Mouse (Mus musculus) limb, embryonic 14.5 days (tissue): ENCODE results near the gene Ammecr1. TPM values are rescaled to one million over a fixed set of nuclear protein-coding genes. Genes with fewer than 3 reads are reported as not detected.

Source experiments
- ATAC-seq: fragments of 200-750 bp; cut with Nextera tagmentation; 2 replicates; pipeline ENCODE4 v1.8.0; 2017; ENCODE audit warnings: low read depth, moderate number of reproducible peaks, moderate TSS enrichment; ENCODE audit not compliant: low FRiP score
- DNase-seq: peaks from one replicate; pipeline ENCODE4 v3.0.0-alpha.2; 2015; ENCODE audit warnings: low spot score
- H3K27ac ChIP-seq: fragments of 300-500 bp; sonication (generic); replicated peaks from 2 replicates; pipeline ENCODE4 v1.5.1; 2014; ENCODE audit warnings: low read depth, mild to moderate bottlenecking, low read length, moderate library complexity, mixed read lengths
- H3K27me3 ChIP-seq: fragments of 300-500 bp; sonication (generic); 2 replicates; pipeline ENCODE4 v1.6.1; 2014; ENCODE audit warnings: low read length, mixed read lengths; ENCODE audit not compliant: control insufficient read depth, insufficient read depth
- H3K36me3 ChIP-seq: fragments of 300-500 bp; sonication (generic); 2 replicates; pipeline ENCODE4 v1.6.1; 2014; ENCODE audit warnings: mild to moderate bottlenecking, low read length, moderate library complexity, mixed read lengths; ENCODE audit not compliant: control insufficient read depth, insufficient read depth
- H3K4me1 ChIP-seq: fragments of 300-500 bp; sonication (generic); 2 replicates; pipeline ENCODE4 v1.6.1; 2014; ENCODE audit warnings: antibody characterized with exemption, low read length, mixed read lengths; ENCODE audit not compliant: control insufficient read depth, insufficient read depth
- H3K4me2 ChIP-seq: fragments of 300-500 bp; sonication (generic); replicated peaks from 2 replicates; pipeline ENCODE4 v1.6.1; 2014; ENCODE audit warnings: low read depth, mild to moderate bottlenecking, low read length, moderate library complexity; ENCODE audit not compliant: severe bottlenecking
- H3K4me3 ChIP-seq: fragments of 300-500 bp; sonication (generic); replicated peaks from 2 replicates; pipeline ENCODE4 v1.5.1; 2014; ENCODE audit warnings: low read length
- H3K9ac ChIP-seq: fragments of 300-500 bp; sonication (generic); 2 replicates; pipeline ENCODE4 v1.6.1; 2014; ENCODE audit warnings: mild to moderate bottlenecking, low read depth, low read length, moderate library complexity; ENCODE audit not compliant: severe bottlenecking
- H3K9me3 ChIP-seq: fragments of 300-500 bp; sonication (generic); 2 replicates; pipeline ENCODE4 v1.6.1; 2016; ENCODE audit warnings: low read length; ENCODE audit not compliant: control insufficient read depth
- POLR2A ChIP-seq: fragments of 200-500 bp; IDR thresholded peaks from 2 replicates; pipeline ENCODE4 v1.8.0; 2012; ENCODE audit warnings: inconsistent platforms, mild to moderate bottlenecking, moderate library complexity, borderline replicate concordance; ENCODE audit not compliant: insufficient read depth, insufficient read length; ENCODE audit errors: extremely low read depth
- WGBS: fragments of 180-500 bp; shearing (Covaris S2); extraction: QIAGEN DNeasy Blood & Tissue Kit; methylation state at CpG from one replicate; pipeline ENCODE4 v1.1.7; 2014; 5-methylcytosine and 5-hydroxymethylcytosine counted together
- polyA plus RNA-seq, 2 experiments: library from polyadenylated mRNA; depleted of rRNA in 1 of 2; stranded (reverse) in 1 of 2; unstranded in 1 of 2; fragments of >200 nt; fragmentation: Nextera tagmentation in 1 of 2; extraction: Ambion mirVana in 1 of 2; gene quantifications; 2 replicates each; pipeline versions ENCODE4 v1.2.1 to v1.2.3; 2012 to 2014

Ammecr1 gene
- polyA plus RNA-seq, 2 experiments = 7.1 to 19.6 TPM

DNA sequence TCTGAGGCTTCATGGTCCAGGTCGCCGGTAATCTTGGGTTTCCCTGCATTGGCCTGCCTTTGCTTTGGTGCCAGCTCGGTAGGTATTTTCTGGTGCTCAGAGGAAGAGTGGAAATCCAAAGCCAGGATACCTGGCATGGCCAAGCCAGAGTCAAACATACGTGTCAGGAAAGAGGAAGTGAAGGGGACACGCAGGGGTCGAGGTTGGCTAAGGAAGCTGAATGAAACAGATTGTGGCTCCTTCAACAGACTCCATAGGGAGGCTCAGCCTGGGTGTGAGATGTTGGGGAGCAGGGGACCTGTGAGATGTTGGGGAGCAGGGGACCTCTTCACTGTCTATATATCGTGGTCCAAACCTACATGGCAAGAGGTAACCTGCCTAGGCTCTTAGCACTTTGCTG is 130.1 kb downstream of the Ammecr1 start:
- no peak for ATAC-seq
- H3K4me2 ChIP-seq = no peak overlapping the region
- H3K9me3 ChIP-seq = no peaks in the 10 kb centered on the region
- no peaks in the 10 kb centered on the region for H3K4me1 ChIP-seq
- 93% methylated on average over 7 of the region's 7 CpGs for WGBS
- no peaks in the 10 kb centered on the region for H3K27me3 ChIP-seq
- H3K27ac ChIP-seq = no peak overlapping the region
- DNase-seq = no peak
- no peak for TF ChIP-seq POLR2A
- no peak overlapping the region for H3K9ac ChIP-seq
- H3K4me3 ChIP-seq = no peak overlapping the region
- peaks cover 14% of the 10 kb centered on the region for H3K36me3 ChIP-seq

DNA sequence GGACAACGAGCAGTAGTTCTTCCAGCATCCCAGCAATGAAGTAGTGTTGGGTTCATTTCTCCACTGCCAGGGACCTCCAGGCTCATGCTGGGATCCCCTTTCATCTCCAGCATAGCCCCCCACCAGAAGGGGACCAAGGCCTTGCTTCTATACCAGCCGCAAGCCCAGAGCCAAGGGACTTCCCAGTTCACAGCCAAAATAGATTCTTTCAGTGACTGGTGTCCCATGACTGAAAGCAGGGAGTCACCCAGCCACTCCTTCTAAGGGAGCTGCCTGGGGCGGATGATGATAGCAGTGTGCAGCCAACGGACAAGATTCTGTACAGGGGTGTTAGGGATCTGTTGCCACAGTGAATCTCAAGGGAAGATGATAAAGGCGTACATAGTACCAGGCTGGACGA is 131.7 kb downstream of the Ammecr1 start:
- WGBS = 91% methylated on average over 6 of the region's 6 CpGs
- no peak for ATAC-seq

DNA sequence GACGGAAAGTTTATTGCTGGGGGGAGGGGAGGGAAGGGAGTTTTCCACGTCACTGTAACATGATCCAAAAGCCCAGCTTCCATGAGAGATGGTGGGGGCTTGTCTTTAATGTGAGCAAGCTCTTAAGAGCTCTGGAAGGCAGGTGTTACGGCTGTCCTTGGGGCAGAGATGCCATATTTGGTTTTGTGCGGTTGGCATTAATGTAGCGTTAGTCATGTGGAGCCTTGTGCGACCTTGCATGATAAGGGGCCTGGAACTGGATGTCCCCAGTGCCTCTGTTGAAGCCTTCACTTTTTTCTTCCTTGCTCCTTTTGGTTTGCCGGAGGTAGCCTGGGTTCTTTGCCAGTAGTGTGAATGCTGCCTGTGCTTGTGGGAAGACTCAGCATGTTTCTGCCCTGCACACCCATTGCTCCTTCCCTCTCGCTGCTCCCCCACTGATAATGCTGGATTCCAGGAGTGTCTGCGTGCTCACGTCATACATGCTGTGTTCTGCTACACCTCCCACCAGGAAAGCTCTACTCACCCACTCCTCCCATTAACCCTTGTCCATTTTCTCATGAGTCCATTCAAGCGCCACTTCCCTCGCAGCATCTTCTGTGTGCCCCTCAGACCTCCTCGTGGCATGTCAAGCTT is 133.2 kb downstream of the Ammecr1 start:
- TF ChIP-seq POLR2A = no peak
- no peaks in the 10 kb centered on the region for H3K9me3 ChIP-seq
- no peak overlapping the region for H3K4me2 ChIP-seq
- H3K9ac ChIP-seq = no peak overlapping the region
- ATAC-seq (no peak; the same call in 1 of the 2 replicates), DNase-seq (no peak)
- H3K4me3 ChIP-seq = no peak overlapping the region
- H3K27me3 ChIP-seq = no peaks in the 10 kb centered on the region
- H3K4me1 ChIP-seq = no peaks in the 10 kb centered on the region
- 0 out of 2 replicates have a peak, but pooled peaks cover 10% of the 10 kb centered on the region for H3K36me3 ChIP-seq
- WGBS = 66% methylated on average over 13 of the region's 13 CpGs
- H3K27ac ChIP-seq = no peak overlapping the region

More for the DNA sequence above, 131.7 kb downstream of the Ammecr1 start:
- Histone ChIP-seq H3K4me3 (no peak overlapping the region), H3K9me3 (no peaks in the 10 kb centered on the region), H3K27me3 (no peaks in the 10 kb centered on the region), H3K27ac (no peak overlapping the region), H3K4me1 (no peaks in the 10 kb centered on the region), H3K4me2 (no peak overlapping the region), H3K36me3 (0 out of 2 replicates have a peak, but pooled peaks cover 10% of the 10 kb centered on the region), H3K9ac (no peak overlapping the region)
- no peak for TF ChIP-seq POLR2A
- no peak for DNase-seq

DNA sequence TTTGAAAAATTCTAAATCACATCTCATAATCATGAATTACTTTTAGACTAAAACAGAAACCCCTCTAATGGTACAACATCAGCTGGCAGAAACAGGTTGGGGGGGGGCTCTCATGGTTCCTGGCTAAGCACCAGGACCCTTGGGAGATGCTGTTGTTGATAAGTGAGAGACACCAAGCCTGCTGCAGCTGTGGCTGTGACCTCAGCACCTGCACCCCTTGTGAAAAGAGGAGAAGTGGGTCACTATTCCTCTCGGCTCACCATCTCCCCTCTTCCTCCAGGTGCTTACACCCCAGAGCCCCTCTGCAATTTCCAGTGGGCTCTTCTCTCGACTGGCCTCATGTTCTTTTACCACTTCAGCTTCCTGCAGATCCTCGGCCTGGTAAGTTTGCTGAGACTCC is 134.3 kb downstream of the Ammecr1 start:
- TF ChIP-seq POLR2A = no peak
- Histone ChIP-seq H3K4me1 (no peaks in the 10 kb centered on the region), H3K4me3 (no peak overlapping the region), H3K36me3 (0 out of 2 replicates have a peak, but pooled peaks cover 10% of the 10 kb centered on the region), H3K9me3 (no peaks in the 10 kb centered on the region), H3K4me2 (no peak overlapping the region), H3K27me3 (no peaks in the 10 kb centered on the region), H3K9ac (no peak overlapping the region), H3K27ac (no peak overlapping the region)
- DNase-seq (no peak), ATAC-seq (no peak)
- WGBS = 50% methylated on average over 3 of the region's 3 CpGs

DNA sequence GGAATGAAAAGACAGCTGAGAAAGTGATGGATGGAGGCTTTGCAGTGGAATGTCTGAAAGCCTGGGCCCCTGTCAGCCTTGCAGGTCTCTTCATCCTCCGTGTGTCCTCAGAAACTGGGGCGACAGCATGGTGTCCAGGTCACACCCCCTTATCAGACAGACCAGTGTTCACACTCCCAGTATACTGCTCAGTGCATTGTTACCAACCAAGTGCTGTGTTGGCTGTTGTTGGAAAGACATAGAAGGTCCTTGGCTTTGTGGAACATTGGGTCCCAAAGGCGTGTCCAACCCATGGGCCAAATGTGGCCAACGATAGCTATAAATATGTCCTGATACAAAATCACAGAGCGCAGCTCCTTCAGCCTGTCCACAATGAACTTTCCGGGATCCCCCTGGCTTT is 136.0 kb downstream of the Ammecr1 start:
- DNase-seq (no peak), ATAC-seq (no peak)
- H3K9me3 ChIP-seq = no peaks in the 10 kb centered on the region
- no peak overlapping the region for H3K4me2 ChIP-seq
- WGBS = 84% methylated on average over 6 of the region's 6 CpGs
- 0 out of 2 replicates have a peak, but pooled peaks cover 6% of the 10 kb centered on the region for H3K36me3 ChIP-seq
- H3K27ac ChIP-seq = no peak overlapping the region
- H3K27me3 ChIP-seq = no peaks in the 10 kb centered on the region
- no peak for TF ChIP-seq POLR2A
- no peak overlapping the region for H3K9ac ChIP-seq
- H3K4me3 ChIP-seq = no peak overlapping the region
- no peaks in the 10 kb centered on the region for H3K4me1 ChIP-seq
